9 mouse cellular contexts compared by ENCODE assay signal in the genomic region with DNA sequence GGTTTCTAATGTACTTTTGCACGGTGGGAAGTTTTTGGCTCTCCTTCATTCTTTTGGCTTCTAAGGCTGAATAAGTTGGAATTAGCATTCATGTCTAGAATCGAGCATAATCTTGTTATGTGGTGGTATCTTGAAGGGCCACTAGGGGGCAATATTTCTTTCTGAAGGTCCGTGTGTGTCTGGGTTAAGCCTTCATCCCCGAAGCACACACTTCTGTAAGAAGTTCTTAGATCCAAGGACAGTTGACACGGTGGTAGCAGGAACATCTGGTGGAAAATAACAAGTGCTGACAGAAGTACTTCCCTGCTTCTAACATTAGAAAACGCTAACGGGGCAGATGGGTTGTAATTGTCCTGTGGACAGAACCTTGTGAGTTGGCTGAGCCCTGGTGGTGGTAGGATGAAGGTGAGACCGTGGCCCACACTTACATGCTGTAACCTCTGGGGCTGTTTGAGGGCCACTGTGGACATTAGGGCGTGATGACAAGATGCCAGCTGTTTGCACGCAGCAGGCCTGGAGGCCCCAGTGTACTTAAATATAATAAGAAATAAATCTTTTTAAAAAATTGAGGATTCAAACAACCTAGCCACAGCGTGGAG. TPM values are rescaled to one million over a fixed set of nuclear protein-coding genes. Genes with fewer than 3 reads are reported as not detected.
A peak's percentile ranks its signal among the peaks of the same experiment; 100 is the strongest.
DNase-seq lines count a peak whose midpoint lies in the region; ATAC-seq and TF ChIP-seq lines count a peak whose summit lies in the region.
"Had no signal": no experiment of that assay in that cellular context is flagged by ENCODE, and none has a peak within 500 bp of the region (broad histone marks: within the 10 kb centered on the region; RNA-seq: fewer than 3 reads in every experiment).

No protein-coding gene starts in this region.

- peak; percentile 74 for DNase-seq in hindbrain, embryonic 11.5 days (ENCODE audit: low spot score)
- DNase-seq in 3T3-L1 (ENCODE audit: low read depth, low spot score), result peak; percentile 71
- peak; percentile 60 for DNase-seq in ES-E14 (ENCODE audit: low read depth, low spot score)
- DNase-seq in heart, postnatal 4 days, result peak; percentile 48
- DNase-seq in natural killer cell, adult 2 months (ENCODE audit: low spot score in 2 of 2), result no peak
- DNase-seq in kidney, postnatal 4 days, result no peak

- H3K27me3 ChIP-seq in hindbrain, embryonic 11.5 days (ENCODE audit: control insufficient read depth, insufficient read depth, low read length), result no peaks in the 10 kb centered on the region; the same call in 1 of the 2 replicates
- no peaks in the 10 kb centered on the region for H3K27me3 ChIP-seq in hindbrain, embryonic 16.5 days (replicated peaks; ENCODE audit: control insufficient read depth, insufficient read depth, low read length)

- H3K27ac ChIP-seq in hindbrain, embryonic 11.5 days (ENCODE audit: low read depth, low read length), result no peak overlapping the region
- H3K27ac ChIP-seq in hindbrain, embryonic 16.5 days (ENCODE audit: low read depth, low read length), result no peak overlapping the region
- H3K27ac ChIP-seq in ES-E14 (ENCODE audit: insufficient read depth, low read depth, low read length, poor library complexity, severe bottlenecking), result no peak overlapping the region

- H3K4me1 ChIP-seq in hindbrain, embryonic 11.5 days (replicated peaks; ENCODE audit: control insufficient read depth, insufficient read depth, low read length), result no peaks in the 10 kb centered on the region; the same call in 1 of the 2 replicates
- peaks cover 10% of the 10 kb centered on the region for H3K4me1 ChIP-seq in hindbrain, embryonic 16.5 days (ENCODE audit: control insufficient read depth, insufficient read depth, low read depth, low read length)
- peaks cover 2 to 14% of the 10 kb centered on the region in 2 experiments; a peak in 3 of 4 replicates for H3K4me1 ChIP-seq in ES-E14 (ENCODE audit: control insufficient read depth in 2 of 2, insufficient read depth in 2 of 2, low read length in 2 of 2, poor library complexity in 1 of 2)

- 63% methylated on average over 11 of the region's 11 CpGs for WGBS in hindbrain, embryonic 11.5 days
- WGBS in hindbrain, embryonic 16.5 days, result 55% methylated on average over 11 of the region's 11 CpGs

- no peaks in the 10 kb centered on the region for H3K9me3 ChIP-seq in hindbrain, embryonic 11.5 days (ENCODE audit: control insufficient read depth, low read length)
- H3K9me3 ChIP-seq in hindbrain, embryonic 16.5 days (ENCODE audit: control insufficient read depth, low read length), result no peaks in the 10 kb centered on the region
- H3K9me3 ChIP-seq in ES-E14 (ENCODE audit: control insufficient read depth, insufficient read depth, low read depth, low read length), result no peaks in the 10 kb centered on the region

- H3K9ac ChIP-seq in hindbrain, embryonic 11.5 days (ENCODE audit: low read depth, low read length), result no peak overlapping the region
- H3K9ac ChIP-seq in hindbrain, embryonic 16.5 days (ENCODE audit: low read depth, low read length), result no peak overlapping the region
- H3K9ac ChIP-seq in ES-E14 (ENCODE audit: insufficient read depth, low read depth, low read length, poor library complexity, severe bottlenecking), result no peak overlapping the region

- no peaks in the 10 kb centered on the region for H3K36me3 ChIP-seq in hindbrain, embryonic 11.5 days (ENCODE audit: control insufficient read depth, insufficient read depth, low read length)
- no peaks in the 10 kb centered on the region for H3K36me3 ChIP-seq in hindbrain, embryonic 16.5 days (ENCODE audit: control insufficient read depth, insufficient read depth, low read length)
- peaks cover 12% of the 10 kb centered on the region; the same call in 1 of the 2 replicates for H3K36me3 ChIP-seq in ES-E14 (ENCODE audit: control insufficient read depth, insufficient read depth, low read length, poor library complexity, severe bottlenecking)

- no peak overlapping the region for H3K4me2 ChIP-seq in hindbrain, embryonic 11.5 days (replicated peaks; ENCODE audit: low read depth, low read length)
- H3K4me2 ChIP-seq in hindbrain, embryonic 16.5 days (ENCODE audit: low read length), result no peak overlapping the region

- no peak for ATAC-seq in hindbrain, embryonic 11.5 days (ENCODE audit: low FRiP score)
- ATAC-seq in hindbrain, embryonic 16.5 days, result no peak
- no peak for ATAC-seq in erythroid progenitor cell, adult 5-6 weeks (replicated peaks; ENCODE audit: low FRiP score, poor library complexity, severe bottlenecking)

- in situ Hi-C loops in ES-E14 (cut with MboI; ENCODE audit: low sequenced_read_pairs in 2 of 2, unreplicated experiment in 2 of 2), result no loop called here

- H3K4me3 ChIP-seq in hindbrain, embryonic 11.5 days (ENCODE audit: low read depth, low read length), result no peak overlapping the region
- no peak overlapping the region for H3K4me3 ChIP-seq in hindbrain, embryonic 16.5 days (ENCODE audit: low read length)
- no peak overlapping the region for H3K4me3 ChIP-seq in ES-E14 (ENCODE audit: insufficient read depth in 1 of 2, low read depth in 1 of 2, low read length in 2 of 2, poor library complexity in 1 of 2, severe bottlenecking in 1 of 2)
- H3K4me3 ChIP-seq: myocyte had no signal

TF ChIP-seq in ES-E14, 5 proteins besides CTCF, POLR2A, EP300 and RAD21:
- TF ChIP-seq CHD2 (IDR thresholded peaks at IDR 0.05; ENCODE audit: low read depth, low read length), result no peak
- TF ChIP-seq ZNF384 (IDR thresholded peaks at IDR 0.05; ENCODE audit: low read depth, low read length), result no peak
- no peak for TF ChIP-seq HCFC1 (IDR thresholded peaks at IDR 0.05; ENCODE audit: borderline replicate concordance, insufficient read depth, low read length)
- TF ChIP-seq MAFK (IDR thresholded peaks at IDR 0.05; ENCODE audit: insufficient read depth, low read depth, low read length), result no peak
- no peak for TF ChIP-seq ZC3H11A (IDR thresholded peaks at IDR 0.05; ENCODE audit: borderline replicate concordance, low read depth, low read length)
TF ChIP-seq in ES-E14: peak in this region for 0.

RNA-seq across cellular contexts. Expression of gene Lifr, which starts 44.1 kb away (rescaled TPM):
- 20.1 and 24.9 TPM in 2 replicates for polyA plus RNA-seq in hindbrain, embryonic 11.5 days (2014; fragmentation: Nextera tagmentation; extraction: Ambion mirVana)
- 16.8 and 18.2 TPM in 2 replicates for polyA plus RNA-seq in hindbrain, embryonic 16.5 days (2015; fragmentation: Nextera tagmentation; extraction: Ambion mirVana)
- 89.3 and 99.9 TPM in 2 replicates for total RNA-seq in ES-E14 (2012; rRNA removed)
- total RNA-seq in heart, postnatal 4 days (2021), result 10 to 100 TPM; 41.2 to 42.6 TPM
- total RNA-seq in erythroid progenitor cell, adult 5-6 weeks (2015; ENCODE audit: low replicate concordance), result under 0.01 and 1.7 TPM in 2 replicates
- total RNA-seq in erythroid progenitor cell, adult 5-6 weeks (2017; ENCODE audit: low replicate concordance), result 1.0 and 2.2 TPM in 2 replicates

Comparison
In these comparisons a context has a peak if more than half of its experiments do, and no peak if none do; other contexts are left out.
1. DNase-seq: peak in hindbrain, embryonic 11.5 days (single experiment), 3T3-L1 (single experiment), ES-E14 (single experiment) and heart, postnatal 4 days (single experiment); none in natural killer cell, adult 2 months (0 of 2) and kidney, postnatal 4 days (0 of 2).
2. RNA of gene Lifr, which starts 44.1 kb away (total RNA-seq): 89.3 to 99.9 TPM in ES-E14 and 41.2 to 42.6 TPM in heart, postnatal 4 days; under 0.01 to 2.2 TPM in erythroid progenitor cell, adult 5-6 weeks; every median in the first group is over 10 times any median in the second.